Mouse (Mus musculus) liver, postnatal 0 days (tissue): ENCODE results near the gene Fermt1.

Experiments
- CTCF ChIP-seq: sonication (generic); IDR thresholded peaks from 2 replicates; pipeline ENCODE4 v1.5.1; 2016; ENCODE audit warnings: antibody characterized with exemption, low read depth
- EP300 ChIP-seq: IDR thresholded peaks from 2 replicates; pipeline ENCODE4 v1.6.1; 2016; ENCODE audit warnings: antibody characterized with exemption, low read depth, mild to moderate bottlenecking

DNA sequence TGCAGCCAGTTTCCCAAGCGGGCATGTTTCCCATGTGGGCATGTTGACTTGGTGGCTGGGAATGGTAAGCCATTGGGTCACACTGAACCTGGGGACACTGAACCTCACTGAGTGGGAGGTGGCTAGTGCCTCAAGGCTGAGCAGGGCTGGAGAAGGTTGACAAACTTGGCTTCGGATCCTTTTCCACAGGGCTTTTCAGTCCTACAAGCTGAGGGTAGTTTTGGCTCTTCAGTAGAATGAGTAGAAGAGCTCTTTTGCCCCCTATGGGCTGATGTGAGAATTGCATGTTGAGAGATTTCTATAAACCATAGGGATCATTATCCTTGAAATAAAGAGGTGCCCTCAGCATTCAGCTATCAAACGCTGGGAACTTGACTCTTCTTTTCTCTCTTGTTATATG, 42.2 kb downstream of the Fermt1 start:
- TF ChIP-seq EP300 (no peak), CTCF (peak; percentile 80)
